Mouse (Mus musculus): ENCODE results near the gene Prg2.

Gene Prg2

GRCm38 (mm10) chr2:84961901-84962300 is 18.4 kb upstream of the Prg2 start:
- no peak for DNase-seq (ENCODE audit: low spot score)

- DNase-seq (ENCODE audit: low spot score) = no peak
Observed at GRCm38 (mm10) chr2:84962906-84963507, 17.3 kb upstream of the Prg2 start.

GRCm38 (mm10) chr2:84964111-84964801 is 16.0 kb upstream of the Prg2 start:
- no peak for DNase-seq (ENCODE audit: low spot score)

GRCm38 (mm10) chr2:84967318-84967991 is 12.8 kb upstream of the Prg2 start:
- no peak for DNase-seq (ENCODE audit: low spot score)

GRCm38 (mm10) chr2:84975580-84975979 is 4.7 kb upstream of the Prg2 start:
- no peak for DNase-seq (ENCODE audit: low spot score)

- DNase-seq (ENCODE audit: low spot score) = no peak
Observed at GRCm38 (mm10) chr2:84987930-84988329, 7.7 kb downstream of the Prg2 start, which contains the start of gene Prg3. Gene Prg3 (plus strand): TSS chr2:84988215.

- no peak for DNase-seq (ENCODE audit: low spot score)
Observed at GRCm38 (mm10) chr2:84996376-84996775, 16.1 kb downstream of the Prg2 start.

- no peak for DNase-seq (ENCODE audit: low spot score)
Observed at GRCm38 (mm10) chr2:84999486-85000181, 19.4 kb downstream of the Prg2 start.

GRCm38 (mm10) chr2:85001497-85001896 is 21.2 kb downstream of the Prg2 start:
- DNase-seq (ENCODE audit: low spot score) = no peak

- no peak for DNase-seq (ENCODE audit: low spot score)
Observed at GRCm38 (mm10) chr2:85002575-85002974, 22.3 kb downstream of the Prg2 start.

- DNase-seq (ENCODE audit: low spot score) = no peak
Observed at GRCm38 (mm10) chr2:85004341-85004740, 24.1 kb downstream of the Prg2 start.

GRCm38 (mm10) chr2:85006600-85006999 is 26.3 kb downstream of the Prg2 start:
- no peak for DNase-seq (ENCODE audit: low spot score)

- DNase-seq (ENCODE audit: low spot score) = no peak
Observed at GRCm38 (mm10) chr2:85007729-85008128, 27.5 kb downstream of the Prg2 start.

GRCm38 (mm10) chr2:85009212-85009611 is 29.0 kb downstream of the Prg2 start:
- no peak for DNase-seq (ENCODE audit: low spot score)

- no peak for DNase-seq (ENCODE audit: low spot score)
Observed at GRCm38 (mm10) chr2:85011906-85012604, 31.8 kb downstream of the Prg2 start.

- no peak for DNase-seq (ENCODE audit: low spot score)
Observed at GRCm38 (mm10) chr2:85012679-85013078, 32.4 kb downstream of the Prg2 start.

- DNase-seq (ENCODE audit: low spot score) = no peak
Observed at GRCm38 (mm10) chr2:85013826-85014587, 33.7 kb downstream of the Prg2 start.

GRCm38 (mm10) chr2:85014588-85014982 is 34.3 kb downstream of the Prg2 start:
- DNase-seq (ENCODE audit: low spot score) = no peak

GRCm38 (mm10) chr2:85022043-85022442 is 41.8 kb downstream of the Prg2 start:
- DNase-seq (ENCODE audit: low spot score) = no peak

- no peak for DNase-seq (ENCODE audit: low spot score)
Observed at GRCm38 (mm10) chr2:85026178-85026577, 45.9 kb downstream of the Prg2 start.

- no peak for DNase-seq (ENCODE audit: low spot score)
Observed at GRCm38 (mm10) chr2:85027281-85027680, 47.0 kb downstream of the Prg2 start.
